8 mouse cellular contexts compared by ENCODE assay signal in genomic region chr16:57754526-57755125, GRCm38 (mm10). TPM values are rescaled to one million over a fixed set of nuclear protein-coding genes. Genes with fewer than 3 reads are reported as not detected.
A peak's percentile ranks its signal among the peaks of the same experiment; 100 is the strongest.
DNase-seq lines count a peak whose midpoint lies in the region; ATAC-seq and TF ChIP-seq lines count a peak whose summit lies in the region.

Gene Col8a1, minus strand, starts transcription at chr16:57754737.

- peak within 1 kb of the TSS; percentile 42 for H3K4me3 ChIP-seq in left cerebral cortex, adult 2 months
- peak within 1 kb of the TSS; percentile 52 for H3K4me3 ChIP-seq in heart, embryonic 11.5 days (ENCODE audit: low read depth, low read length)
- peak within 1 kb of the TSS; percentile 35 for H3K4me3 ChIP-seq in myocyte

- H3K27ac ChIP-seq in left cerebral cortex, adult 2 months: peak within 1 kb of the TSS; percentile 89
- H3K27ac ChIP-seq in heart, embryonic 11.5 days (ENCODE audit: low read depth, low read length): no peak within 1 kb of the TSS

- TF ChIP-seq CTCF in left cerebral cortex, adult 2 months (IDR thresholded peaks at IDR 0.05): no peak

- no peaks in the 10 kb centered on the region for H3K9me3 ChIP-seq in heart, embryonic 11.5 days (replicated peaks; ENCODE audit: control insufficient read depth, low read length)

- H3K27me3 ChIP-seq in heart, embryonic 11.5 days (ENCODE audit: control insufficient read depth, insufficient read depth, low read length): no peaks in the 10 kb centered on the region
- H3K27me3 ChIP-seq in myocyte (ENCODE audit: control insufficient read depth, insufficient read depth, insufficient read length): no peaks in the 10 kb centered on the region

- peak within 1 kb of the TSS; percentile 87 for H3K4me2 ChIP-seq in heart, embryonic 11.5 days
- H3K4me2 ChIP-seq in myocyte (ENCODE audit: low read depth): peak within 1 kb of the TSS; percentile 94

- H3K4me1 ChIP-seq in heart, embryonic 11.5 days (ENCODE audit: control insufficient read depth, insufficient read depth, low read length): peaks cover 3% of the 10 kb centered on the region; the same call in 1 of the 2 replicates

- peak; percentile 44 for TF ChIP-seq POLR2A in myocyte (IDR thresholded peaks at IDR 0.05; ENCODE audit: insufficient read length, low read depth)

- no peaks in the 10 kb centered on the region for H3K36me3 ChIP-seq in heart, embryonic 11.5 days (ENCODE audit: control insufficient read depth, insufficient read depth, low read length)
- H3K36me3 ChIP-seq in myocyte (ENCODE audit: control insufficient read depth, insufficient read depth): no peaks in the 10 kb centered on the region

- DNase-seq in left cerebral cortex, adult 2 months (ENCODE audit: extremely low spot score in 1 of 2, low spot score in 2 of 2): peak; percentile 11 to 18
- no peak for DNase-seq in left cerebral cortex, adult 11 months (ENCODE audit: low spot score)
- DNase-seq in cerebellum, postnatal 36 days: peak; percentile 13 to 16
- peak; percentile 20 for DNase-seq in kidney, postnatal 10 days
- DNase-seq in thymus, postnatal 4 days: no peak

- intact Hi-C loops in left cerebral cortex, adult 2 months (cut with DNase I): loop anchor here (10.0 kb wide), 1 partner anchor 670 kb away; no protein-coding TSS in a partner anchor

- 2% methylated on average over 19 of the region's 19 CpGs for WGBS in heart, embryonic 11.5 days (ENCODE audit: insufficient replicate concordance)

- H3K9ac ChIP-seq in heart, embryonic 11.5 days (ENCODE audit: low read depth, low read length): peak within 1 kb of the TSS; percentile 46; the same call in 1 of the 2 replicates

- no peak within 1 kb of the TSS for H3ac ChIP-seq in myocyte (ENCODE audit: control insufficient read depth, insufficient read length)

- no peak for ATAC-seq in heart, embryonic 11.5 days (replicated peaks; ENCODE audit: insufficient number of reproducible peaks, low FRiP score, low TSS enrichment)
- ATAC-seq in CD4-positive, CD25-positive, alpha-beta regulatory T cell, adult 4 months: no peak

- H3K79me2 ChIP-seq in myocyte (ENCODE audit: control insufficient read depth, insufficient read depth): peaks cover 5% of the 10 kb centered on the region

TF ChIP-seq in myocyte, 11 proteins besides CTCF, POLR2A, EP300 and RAD21:
- TF ChIP-seq REST (IDR thresholded peaks at IDR 0.05; ENCODE audit: insufficient read depth, insufficient read length) (no peak), MYOG (IDR thresholded peaks at IDR 0.05; ENCODE audit: control insufficient read depth in 1 of 3, insufficient read depth in 1 of 3, insufficient read length in 2 of 3, low read depth in 2 of 3) (no peak), CEBPB (IDR thresholded peaks at IDR 0.05; ENCODE audit: insufficient read depth, poor library complexity, severe bottlenecking) (no peak), POLR2AphosphoS2 (IDR thresholded peaks at IDR 0.05; ENCODE audit: insufficient read length, low read depth) (no peak), MYOD1 (IDR thresholded peaks at IDR 0.05; ENCODE audit: control insufficient read depth in 1 of 3, insufficient read length in 2 of 3, low read depth in 2 of 3) (no peak), USF1 (IDR thresholded peaks at IDR 0.05; ENCODE audit: low read depth) (no peak), E2F4 (IDR thresholded peaks at IDR 0.05; ENCODE audit: insufficient read depth) (no peak), TCF12 (IDR thresholded peaks at IDR 0.05; ENCODE audit: insufficient read depth, poor library complexity, severe bottlenecking) (no peak), MAX (IDR thresholded peaks at IDR 0.05; ENCODE audit: low read depth) (no peak), SRF (IDR thresholded peaks at IDR 0.05; ENCODE audit: control insufficient read depth, insufficient read length, low read depth) (no peak), TCF3 (IDR thresholded peaks at IDR 0.05; ENCODE audit: insufficient read length, low read depth) (no peak)
TF ChIP-seq in myocyte: peak in this region for 0.

RNA-seq across cellular contexts. Expression of gene Col8a1, which starts in this region (rescaled TPM):
- 1 to 10 TPM; 1.9 to 2.4 TPM for total RNA-seq in left cerebral cortex, adult 2 months (2021)
- polyA plus RNA-seq in heart, embryonic 11.5 days (2014; fragmentation: Nextera tagmentation; extraction: Ambion mirVana): 1.7 and 1.8 TPM in 2 replicates
- 5.3 TPM for polyA plus RNA-seq in myocyte (2012; fragmentation: generic; extraction: Trizol)
- polyA plus RNA-seq in CD4-positive, CD25-positive, alpha-beta regulatory T cell, adult 4 months (2017; shearing (Covaris generic)): not detected

Comparison
In these comparisons a context has a peak if more than half of its experiments do, and no peak if none do; other contexts are left out.
1. DNase-seq: peak in left cerebral cortex, adult 2 months (2 of 2), cerebellum, postnatal 36 days (2 of 2) and kidney, postnatal 10 days (single experiment); none in left cerebral cortex, adult 11 months (single experiment) and thymus, postnatal 4 days (single experiment).
2. Peak in every context shown above with its lines, with median percentiles within 50 percentile points of each other: H3K4me3 ChIP-seq.